Mouse (Mus musculus) bone marrow macrophage, adult 2 months (primary cell): ENCODE data around the gene C77080.

Source experiments
- CTCF ChIP-seq: IDR thresholded peaks from 2 replicates; pipeline ENCODE4 v1.5.1; 2012; ENCODE audit warnings: low read depth, mild to moderate bottlenecking, low read length, moderate library complexity
- POLR2A ChIP-seq: IDR thresholded peaks from 2 replicates; pipeline ENCODE4 v1.6.1; 2012; ENCODE audit warnings: mild to moderate bottlenecking, low read depth, low read length, borderline replicate concordance

DNA sequence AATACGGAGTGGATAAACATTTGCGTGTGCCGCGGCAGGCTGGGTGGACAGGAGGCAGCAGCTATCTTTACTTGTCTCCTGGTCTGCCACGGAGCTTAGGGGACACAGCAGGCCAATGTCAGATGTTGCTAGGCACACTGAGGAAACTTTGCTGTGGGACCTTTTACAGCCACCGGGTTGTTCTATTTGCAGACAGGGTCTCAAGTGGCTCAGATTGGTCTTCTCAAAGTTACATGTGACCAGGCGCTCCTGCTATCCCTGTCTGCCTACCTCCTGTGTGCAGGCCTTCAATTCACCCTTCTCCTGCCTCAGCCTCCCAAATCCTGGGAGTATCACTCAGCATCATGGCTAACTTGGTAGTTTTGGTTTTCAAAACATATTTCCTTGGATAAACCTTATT is 34.9 kb upstream of the C77080 start:
- TF ChIP-seq CTCF = no peak
- TF ChIP-seq POLR2A = no peak
